Mouse (Mus musculus): Measurements from ENCODE around the gene Irgc1. TPM values are rescaled to one million over a fixed set of nuclear protein-coding genes. Genes with fewer than 3 reads are reported as not detected.
"Not testable (repeated sequence)": the region's sequence is repeated elsewhere in the genome, so short reads cannot be mapped to it uniquely, and the experiment has no call there.

The Irgc1 gene
- polyA plus RNA-seq, 1 experiment = not detected

- H3K4me1 ChIP-seq (ENCODE audit: control insufficient read depth, insufficient read depth, low read length) = no peaks in the 10 kb centered on the region
- H3K27ac ChIP-seq (ENCODE audit: insufficient read depth, low read length) = no peak overlapping the region
- TF ChIP-seq CTCF (IDR thresholded peaks at IDR 0.05; ENCODE audit: borderline replicate concordance, insufficient read depth, low read length) (no peak), POLR2A (IDR thresholded peaks at IDR 0.05; ENCODE audit: low read depth, low read length) (no peak)
- no peak overlapping the region for H3K4me3 ChIP-seq (ENCODE audit: insufficient read depth, low read length)
Observed at GRCm38 (mm10) chr7:24413630-24414029, 38.5 kb downstream of the Irgc1 start.

- H3K4me1 ChIP-seq (ENCODE audit: control insufficient read depth, insufficient read depth, low read length) = no peaks in the 10 kb centered on the region
- no peak overlapping the region for H3K27ac ChIP-seq (ENCODE audit: insufficient read depth, low read length)
- H3K4me3 ChIP-seq (ENCODE audit: insufficient read depth, low read length) = no peak overlapping the region
- TF ChIP-seq POLR2A (IDR thresholded peaks at IDR 0.05; ENCODE audit: low read depth, low read length) (no peak), CTCF (IDR thresholded peaks at IDR 0.05; ENCODE audit: borderline replicate concordance, insufficient read depth, low read length) (no peak)
Observed at GRCm38 (mm10) chr7:24410831-24411230, 41.3 kb downstream of the Irgc1 start.

- H3K4me1 ChIP-seq (ENCODE audit: control insufficient read depth, insufficient read depth, low read length) = no peaks in the 10 kb centered on the region
- no peak overlapping the region for H3K4me3 ChIP-seq (ENCODE audit: insufficient read depth, low read length)
- H3K27ac ChIP-seq (ENCODE audit: insufficient read depth, low read length) = no peak overlapping the region
- no peak for TF ChIP-seq CTCF (IDR thresholded peaks at IDR 0.05; ENCODE audit: borderline replicate concordance, insufficient read depth, low read length)
- no peak for TF ChIP-seq POLR2A (IDR thresholded peaks at IDR 0.05; ENCODE audit: low read depth, low read length)
Observed at GRCm38 (mm10) chr7:24410123-24410522, 42.0 kb downstream of the Irgc1 start.

- no peaks in the 10 kb centered on the region for H3K4me1 ChIP-seq (ENCODE audit: control insufficient read depth, insufficient read depth, low read length)
- no peak overlapping the region for H3K4me3 ChIP-seq (ENCODE audit: insufficient read depth, low read length)
- no peak overlapping the region for H3K27ac ChIP-seq (ENCODE audit: insufficient read depth, low read length)
- no peak for TF ChIP-seq CTCF (IDR thresholded peaks at IDR 0.05; ENCODE audit: borderline replicate concordance, insufficient read depth, low read length)
- TF ChIP-seq POLR2A (IDR thresholded peaks at IDR 0.05; ENCODE audit: low read depth, low read length) = no peak
Observed at GRCm38 (mm10) chr7:24408186-24408585, 43.9 kb downstream of the Irgc1 start.

- Histone ChIP-seq H3K27ac (ENCODE audit: insufficient read depth, low read length) (no peak overlapping the region), H3K4me1 (ENCODE audit: control insufficient read depth, insufficient read depth, low read length) (no peaks in the 10 kb centered on the region), H3K4me3 (ENCODE audit: insufficient read depth, low read length) (no peak overlapping the region)
- no peak for TF ChIP-seq CTCF (IDR thresholded peaks at IDR 0.05; ENCODE audit: borderline replicate concordance, insufficient read depth, low read length)
- no peak for TF ChIP-seq POLR2A (IDR thresholded peaks at IDR 0.05; ENCODE audit: low read depth, low read length)
Observed at GRCm38 (mm10) chr7:24406528-24407344, 45.4 kb downstream of the Irgc1 start.

GRCm38 (mm10) chr7:24405649-24406048 lies 46.4 kb downstream of the Irgc1 start:
- no peak for TF ChIP-seq CTCF (IDR thresholded peaks at IDR 0.05; ENCODE audit: borderline replicate concordance, insufficient read depth, low read length)
- no peak for TF ChIP-seq POLR2A (IDR thresholded peaks at IDR 0.05; ENCODE audit: low read depth, low read length)
- no peak overlapping the region for H3K27ac ChIP-seq (ENCODE audit: insufficient read depth, low read length)

GRCm38 (mm10) chr7:24402851-24403250 lies 49.2 kb downstream of the Irgc1 start:
- no peak overlapping the region for H3K27ac ChIP-seq (ENCODE audit: insufficient read depth, low read length)
- 0 out of 2 replicates have a peak, but pooled peaks cover 3% of the 10 kb centered on the region for H3K4me1 ChIP-seq (ENCODE audit: control insufficient read depth, insufficient read depth, low read length)
- TF ChIP-seq CTCF (IDR thresholded peaks at IDR 0.05; ENCODE audit: borderline replicate concordance, insufficient read depth, low read length) (0 out of 2 replicates have a peak, but pooled peaks have one; percentile 25), POLR2A (IDR thresholded peaks at IDR 0.05; ENCODE audit: low read depth, low read length) (no peak)
- no peak overlapping the region for H3K4me3 ChIP-seq (ENCODE audit: insufficient read depth, low read length)

More at GRCm38 (mm10) chr7:24405649-24406048, 46.4 kb downstream of the Irgc1 start:
- 0 out of 2 replicates have a peak, but pooled peaks cover 1% of the 10 kb centered on the region for H3K4me1 ChIP-seq (ENCODE audit: control insufficient read depth, insufficient read depth, low read length)
- no peak overlapping the region for H3K4me3 ChIP-seq (ENCODE audit: insufficient read depth, low read length)

GRCm38 (mm10) chr7:24400489-24400888 lies 51.6 kb downstream of the Irgc1 start:
- not testable (repeated sequence) for H3K4me1 ChIP-seq (ENCODE audit: control insufficient read depth, insufficient read depth, low read length); H3K4me3 ChIP-seq (ENCODE audit: insufficient read depth, low read length); H3K27ac ChIP-seq (ENCODE audit: insufficient read depth, low read length)

- TF ChIP-seq CTCF (IDR thresholded peaks at IDR 0.05; ENCODE audit: borderline replicate concordance, insufficient read depth, low read length) (no peak), POLR2A (IDR thresholded peaks at IDR 0.05; ENCODE audit: low read depth, low read length) (no peak)
- Histone ChIP-seq H3K4me1 (ENCODE audit: control insufficient read depth, insufficient read depth, low read length) (0 out of 2 replicates have a peak, but pooled peaks cover 3% of the 10 kb centered on the region), H3K27ac (ENCODE audit: insufficient read depth, low read length) (peak overlapping the region; percentile 51), H3K4me3 (ENCODE audit: insufficient read depth, low read length) (peak overlapping the region; percentile 64)
Observed at GRCm38 (mm10) chr7:24400082-24400452, 52.0 kb downstream of the Irgc1 start.

- H3K4me3 ChIP-seq (ENCODE audit: insufficient read depth, low read length) = peak within 1 kb of the TSS; percentile 64
- peak within 1 kb of the TSS; percentile 77 for H3K27ac ChIP-seq (ENCODE audit: insufficient read depth, low read length)
- H3K4me1 ChIP-seq (ENCODE audit: control insufficient read depth, insufficient read depth, low read length) = 0 out of 2 replicates have a peak, but pooled peaks cover 3% of the 10 kb centered on the region
- peak; percentile 54 for TF ChIP-seq POLR2A (IDR thresholded peaks at IDR 0.05; ENCODE audit: low read depth, low read length)
- no peak for TF ChIP-seq CTCF (IDR thresholded peaks at IDR 0.05; ENCODE audit: borderline replicate concordance, insufficient read depth, low read length)
Observed at GRCm38 (mm10) chr7:24399256-24400081, 52.6 kb downstream of the Irgc1 start, which contains the start of gene Smg9. Gene Smg9, plus strand, starts transcription at chr7:24399619.

Data from embryonic fibroblast, embryonic 13.5 days (primary cell).